Mouse (Mus musculus): ENCODE measurements around the gene Elf2. TPM values are rescaled to one million over a fixed set of nuclear protein-coding genes. Genes with fewer than 3 reads are reported as not detected.

Gene Elf2
- polyA plus RNA-seq, 1 experiment from 2014 or later = 21.8 TPM

DNA sequence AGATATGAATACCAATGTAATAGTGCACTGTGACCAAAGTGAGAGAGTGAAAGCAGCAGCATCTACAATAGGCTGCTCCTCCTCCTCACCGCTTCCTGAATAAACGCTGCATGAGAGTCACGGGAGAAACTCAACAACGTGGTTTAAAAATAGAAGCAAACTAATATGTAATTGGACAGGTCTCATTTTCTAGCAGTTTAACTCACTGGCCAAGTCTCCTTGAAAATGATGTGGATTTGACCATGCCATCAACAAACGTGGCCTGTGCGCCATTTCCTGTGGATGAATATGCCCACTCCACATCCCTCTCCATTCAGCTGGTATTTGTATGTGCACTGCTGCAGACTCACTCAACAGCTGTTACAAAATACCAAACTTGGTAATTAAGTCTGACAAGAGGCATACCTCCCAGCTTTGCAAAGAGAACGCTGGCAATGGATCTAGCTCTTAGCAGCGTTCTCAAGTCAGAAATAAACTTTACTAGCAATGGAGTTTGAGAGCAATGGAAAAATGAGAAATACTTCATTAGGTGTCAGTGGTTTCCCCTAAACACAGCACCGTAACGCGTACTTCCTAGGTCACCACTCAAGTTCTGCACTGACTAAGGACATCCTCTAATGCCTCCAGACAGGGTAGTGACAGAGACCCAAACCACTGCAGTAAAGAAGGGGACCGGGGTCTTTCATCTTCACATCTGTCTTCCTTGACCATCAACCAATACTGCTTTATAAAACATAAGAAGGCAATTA lies 70.2 kb downstream of the Elf2 start:
- H3K4me1 ChIP-seq = peaks cover 14% of the 10 kb centered on the region
- no peaks in the 10 kb centered on the region for H3K27me3 ChIP-seq (replicated peaks)
- ATAC-seq = no peak
- 69% methylated on average over 12 of the region's 12 CpGs for WGBS (ENCODE audit: insufficient replicate concordance)
- H3K27ac ChIP-seq = no peak overlapping the region
- no peak overlapping the region for H3K4me2 ChIP-seq
- no peak overlapping the region for H3K4me3 ChIP-seq
- no peak overlapping the region for H3K9ac ChIP-seq
- H3K9me3 ChIP-seq (replicated peaks) = no peaks in the 10 kb centered on the region
- peaks cover 28% of the 10 kb centered on the region for H3K36me3 ChIP-seq

DNA sequence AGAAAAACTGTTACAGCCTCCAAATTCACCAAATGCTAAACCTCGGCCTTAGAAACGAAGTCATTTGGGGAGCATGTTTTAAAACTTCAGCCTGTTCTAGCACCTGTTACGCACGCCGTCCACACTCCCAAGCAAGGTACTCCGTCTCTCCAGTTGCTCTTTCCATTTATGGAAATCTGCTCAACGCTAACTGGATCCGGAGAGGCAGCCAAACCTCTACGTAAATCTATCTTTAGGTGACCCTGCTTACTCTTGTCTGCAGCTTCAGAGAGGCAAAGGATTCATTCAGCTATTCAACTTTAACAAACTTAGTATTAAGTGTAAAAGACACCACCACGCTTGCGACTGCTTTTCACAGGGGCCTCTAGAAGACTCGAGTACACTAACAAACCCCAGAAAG lies 72.0 kb downstream of the Elf2 start:
- Histone ChIP-seq H3K9me3 (replicated peaks) (no peaks in the 10 kb centered on the region), H3K4me2 (no peak overlapping the region), H3K27ac (no peak overlapping the region), H3K4me1 (peaks cover 9% of the 10 kb centered on the region), H3K36me3 (peaks cover 44% of the 10 kb centered on the region), H3K9ac (no peak overlapping the region), H3K27me3 (replicated peaks) (no peaks in the 10 kb centered on the region), H3K4me3 (no peak overlapping the region)
- no peak for ATAC-seq
- 86% methylated on average over 12 of the region's 12 CpGs for WGBS (ENCODE audit: insufficient replicate concordance)

DNA sequence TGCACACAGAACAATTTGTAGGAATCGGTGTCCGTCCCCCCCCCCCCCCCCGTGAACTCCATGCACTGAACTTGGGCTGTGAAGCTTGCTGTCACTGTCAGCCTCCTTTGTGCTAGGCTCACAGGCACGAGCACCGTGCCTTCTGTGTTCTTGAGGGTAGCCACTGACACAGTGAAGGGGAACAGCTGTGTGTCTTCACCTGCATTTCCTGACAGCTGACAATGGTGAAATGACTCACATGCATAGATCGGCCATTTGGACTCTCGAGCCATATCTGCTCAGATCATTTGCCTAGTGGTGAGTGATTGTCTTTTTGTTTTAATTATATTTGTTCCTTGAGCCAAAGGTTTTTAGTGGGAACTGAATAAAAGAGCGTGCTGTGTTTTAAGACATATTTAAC lies 77.5 kb downstream of the Elf2 start:
- Histone ChIP-seq H3K4me3 (no peak overlapping the region), H3K9ac (no peak overlapping the region), H3K9me3 (replicated peaks) (no peaks in the 10 kb centered on the region), H3K27me3 (replicated peaks) (no peaks in the 10 kb centered on the region), H3K4me1 (no peaks in the 10 kb centered on the region), H3K36me3 (peaks cover 92% of the 10 kb centered on the region), H3K27ac (no peak overlapping the region), H3K4me2 (no peak overlapping the region)
- WGBS (ENCODE audit: insufficient replicate concordance) = 88% methylated on average over 8 of the region's 8 CpGs
- ATAC-seq = no peak

DNA sequence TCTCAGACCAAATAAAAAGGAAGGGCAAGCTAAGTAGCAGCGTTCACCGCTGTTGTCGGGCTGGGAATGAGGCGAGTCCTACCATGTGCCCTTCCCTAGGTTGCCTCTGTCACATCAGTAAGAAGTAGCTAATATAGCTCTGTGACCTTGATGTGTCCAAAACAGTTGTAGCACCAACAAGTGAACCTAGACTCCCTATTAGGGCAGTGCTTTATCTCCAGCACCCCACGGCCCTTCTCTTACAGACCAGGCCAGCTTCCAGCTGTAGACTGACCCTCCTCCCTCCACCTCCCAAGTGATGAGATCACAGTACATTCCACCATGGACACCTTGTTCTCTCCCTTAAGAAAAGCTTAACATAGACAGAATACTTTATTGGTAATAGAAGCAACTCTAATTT lies 82.4 kb downstream of the Elf2 start:
- Histone ChIP-seq H3K4me3 (no peak overlapping the region), H3K4me1 (no peaks in the 10 kb centered on the region), H3K27me3 (replicated peaks) (no peaks in the 10 kb centered on the region), H3K36me3 (peaks cover 98% of the 10 kb centered on the region), H3K27ac (no peak overlapping the region), H3K4me2 (no peak overlapping the region), H3K9me3 (replicated peaks) (no peaks in the 10 kb centered on the region), H3K9ac (no peak overlapping the region)
- ATAC-seq = no peak
- WGBS (ENCODE audit: insufficient replicate concordance) = 84% methylated on average over 5 of the region's 5 CpGs

DNA sequence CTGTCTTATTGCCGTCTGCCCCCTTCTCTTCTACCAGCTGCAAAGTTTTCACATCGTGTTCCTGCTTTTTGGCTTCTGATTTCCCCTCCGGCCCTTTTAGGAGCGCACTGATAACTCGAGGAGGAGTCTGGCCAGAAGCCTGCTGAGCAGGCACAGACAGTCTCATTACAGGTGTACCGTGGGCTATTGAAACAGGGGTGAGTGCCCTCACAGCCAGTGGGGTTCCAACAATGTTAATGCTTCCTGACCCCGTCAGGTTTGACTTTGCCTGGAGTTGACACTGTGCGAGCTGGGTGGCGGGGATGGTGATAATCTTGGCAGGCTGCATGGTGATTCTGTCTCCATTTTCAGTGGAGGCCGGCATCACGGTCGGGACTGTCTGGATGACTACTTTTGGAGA lies 84.0 kb downstream of the Elf2 start:
- 88% methylated on average over 12 of the region's 12 CpGs for WGBS (ENCODE audit: insufficient replicate concordance)
- Histone ChIP-seq H3K9ac (no peak overlapping the region), H3K27ac (no peak overlapping the region), H3K4me3 (no peak overlapping the region), H3K36me3 (peaks cover 98% of the 10 kb centered on the region), H3K27me3 (replicated peaks) (no peaks in the 10 kb centered on the region), H3K9me3 (replicated peaks) (no peaks in the 10 kb centered on the region), H3K4me2 (no peak overlapping the region), H3K4me1 (no peaks in the 10 kb centered on the region)
- no peak for ATAC-seq

DNA sequence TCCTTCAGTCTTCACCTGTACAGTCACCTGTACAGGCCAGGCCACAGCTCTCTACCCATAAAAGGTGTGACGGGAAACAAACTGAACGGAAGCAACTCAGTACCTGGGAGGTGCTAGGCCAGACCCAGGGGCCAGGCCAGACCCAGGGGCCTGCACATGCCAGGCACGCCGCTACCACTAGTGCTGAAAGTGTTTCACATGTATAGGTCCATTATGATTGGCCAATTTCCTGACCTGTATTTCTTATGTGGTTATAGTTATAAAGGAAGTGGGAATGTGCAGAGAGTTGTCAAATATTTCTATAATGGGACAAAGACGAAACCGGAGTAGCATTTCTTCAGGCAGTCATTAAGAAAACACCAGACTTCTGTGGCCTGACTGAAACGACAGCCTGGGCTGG lies 85.7 kb downstream of the Elf2 start:
- 82% methylated on average over 7 of the region's 7 CpGs for WGBS (ENCODE audit: insufficient replicate concordance)
- no peak for ATAC-seq
- H3K9ac ChIP-seq = no peak overlapping the region

DNA sequence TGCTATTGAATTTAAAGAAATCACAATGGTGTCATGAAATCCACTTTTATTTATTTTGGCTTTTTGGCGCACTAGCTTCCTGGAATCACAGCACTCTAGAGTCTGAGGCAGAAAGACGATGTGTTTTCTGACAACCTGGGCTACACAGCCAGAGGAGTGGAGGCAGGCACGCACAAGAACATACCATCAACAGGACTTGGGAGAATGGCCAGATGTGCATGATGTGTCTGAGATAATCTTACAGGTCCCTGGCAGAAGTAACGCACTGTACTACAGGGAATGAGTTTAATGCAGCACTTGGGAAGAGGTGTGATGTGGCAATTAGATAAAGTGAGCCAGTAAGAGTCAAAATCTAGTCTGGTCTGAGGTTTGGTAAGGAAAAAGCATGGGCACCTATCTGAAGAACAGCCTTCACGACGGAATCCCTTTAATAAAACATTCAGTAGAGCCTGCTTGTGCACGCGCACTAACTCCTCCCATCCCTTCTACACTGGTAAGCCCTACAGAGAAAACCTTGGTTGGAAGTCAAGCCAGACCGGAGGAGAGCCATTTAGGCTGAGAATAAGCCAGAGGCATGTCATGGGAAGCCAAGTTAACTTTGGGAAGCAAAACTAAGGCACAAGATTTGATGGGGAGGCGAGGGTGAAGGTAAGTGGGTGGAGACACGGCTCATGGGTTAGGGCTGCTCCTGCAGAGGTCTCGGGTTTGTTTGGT lies 87.6 kb downstream of the Elf2 start:
- no peak overlapping the region for H3K9ac ChIP-seq

More for the DNA sequence above, 85.7 kb downstream of the Elf2 start:
- no peaks in the 10 kb centered on the region for H3K9me3 ChIP-seq (replicated peaks)
- no peak overlapping the region for H3K27ac ChIP-seq
- no peaks in the 10 kb centered on the region for H3K27me3 ChIP-seq (replicated peaks)
- no peak overlapping the region for H3K4me3 ChIP-seq
- H3K36me3 ChIP-seq = peaks cover 97% of the 10 kb centered on the region
- H3K4me1 ChIP-seq = no peaks in the 10 kb centered on the region
- H3K4me2 ChIP-seq = no peak overlapping the region

DNA sequence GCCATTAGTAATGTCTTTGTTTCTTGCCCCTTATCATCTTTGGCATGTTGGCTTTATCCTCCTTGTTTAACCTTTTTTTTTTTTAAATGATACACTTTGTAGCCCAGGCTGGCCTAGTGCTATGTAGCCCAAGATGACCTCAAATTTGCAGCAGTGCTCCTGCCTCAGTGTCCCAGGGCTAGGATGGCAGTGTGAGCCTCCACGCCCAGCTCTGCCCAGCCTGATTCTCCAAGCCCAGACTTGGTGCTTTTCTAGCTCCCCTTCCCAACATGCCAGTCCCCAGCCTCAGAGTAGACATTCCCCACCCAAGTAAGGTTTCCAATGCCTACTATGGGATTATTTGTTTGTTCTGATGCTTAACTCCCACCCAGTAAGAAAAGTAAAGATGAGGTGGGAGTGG lies 88.2 kb downstream of the Elf2 start:
- H3K27ac ChIP-seq = no peak overlapping the region
- no peak overlapping the region for H3K9ac ChIP-seq
- no peak for ATAC-seq
- no peak overlapping the region for H3K4me3 ChIP-seq
- no peak overlapping the region for H3K4me2 ChIP-seq
- H3K4me1 ChIP-seq = no peaks in the 10 kb centered on the region
- no peaks in the 10 kb centered on the region for H3K9me3 ChIP-seq (replicated peaks)
- H3K36me3 ChIP-seq = peaks cover 98% of the 10 kb centered on the region
- H3K27me3 ChIP-seq (replicated peaks) = no peaks in the 10 kb centered on the region
- WGBS (ENCODE audit: insufficient replicate concordance) = 87% methylated on average over 1 of the region's 1 CpGs

More for the DNA sequence above, 87.6 kb downstream of the Elf2 start:
- H3K27ac ChIP-seq = no peak overlapping the region
- WGBS (ENCODE audit: insufficient replicate concordance) = 84% methylated on average over 12 of the region's 12 CpGs
- no peak for ATAC-seq
- no peaks in the 10 kb centered on the region for H3K27me3 ChIP-seq (replicated peaks)
- H3K36me3 ChIP-seq = peaks cover 98% of the 10 kb centered on the region
- H3K4me2 ChIP-seq = no peak overlapping the region
- H3K4me1 ChIP-seq = no peaks in the 10 kb centered on the region
- no peaks in the 10 kb centered on the region for H3K9me3 ChIP-seq (replicated peaks)
- H3K4me3 ChIP-seq = no peak overlapping the region

DNA sequence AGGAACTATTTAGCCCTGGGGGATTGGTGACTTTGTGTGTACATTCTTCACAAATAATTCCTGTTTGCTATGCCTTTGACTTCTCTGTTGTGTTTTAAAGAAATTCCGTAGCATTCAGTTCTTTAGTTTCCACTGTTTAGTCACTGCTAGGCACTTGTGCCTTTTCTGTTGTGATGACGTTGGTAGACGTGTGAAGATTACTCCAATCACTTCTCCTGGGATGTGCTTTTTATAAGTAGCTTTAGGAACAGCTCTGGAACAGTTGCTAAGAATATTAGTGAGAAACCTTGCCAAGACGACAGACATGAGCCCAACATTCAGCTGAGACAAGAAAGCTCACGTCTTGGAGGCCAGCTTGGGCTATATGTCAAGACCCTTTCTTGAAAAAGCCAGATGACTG lies 89.4 kb downstream of the Elf2 start:
- Histone ChIP-seq H3K9me3 (replicated peaks) (no peaks in the 10 kb centered on the region), H3K36me3 (peaks cover 98% of the 10 kb centered on the region), H3K4me3 (no peak overlapping the region), H3K27me3 (replicated peaks) (no peaks in the 10 kb centered on the region), H3K4me1 (no peaks in the 10 kb centered on the region), H3K4me2 (no peak overlapping the region), H3K27ac (no peak overlapping the region), H3K9ac (no peak overlapping the region)
- no peak for ATAC-seq
- WGBS (ENCODE audit: insufficient replicate concordance) = 83% methylated on average over 5 of the region's 5 CpGs

DNA sequence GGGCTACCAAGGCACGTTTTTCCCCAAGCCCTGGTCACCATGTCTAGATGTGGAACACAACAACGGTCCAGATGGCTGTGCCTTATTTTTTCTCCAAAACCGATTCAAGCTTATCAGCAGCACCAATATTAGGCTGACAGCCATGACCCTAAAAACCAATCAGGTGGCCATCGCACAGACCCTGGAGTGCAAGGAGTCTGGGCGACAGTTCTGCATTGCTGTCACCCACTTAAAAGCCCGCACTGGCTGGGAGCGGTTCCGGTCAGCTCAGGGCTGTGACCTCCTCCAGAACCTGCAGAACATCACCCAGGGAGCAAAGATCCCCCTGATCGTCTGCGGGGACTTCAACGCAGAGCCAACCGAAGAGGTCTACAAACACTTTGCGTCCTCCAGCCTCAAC lies 90.6 kb downstream of the Elf2 start:
- Histone ChIP-seq H3K36me3 (peaks cover 97% of the 10 kb centered on the region), H3K9ac (no peak overlapping the region), H3K4me3 (no peak overlapping the region), H3K4me1 (no peaks in the 10 kb centered on the region), H3K9me3 (replicated peaks) (no peaks in the 10 kb centered on the region), H3K27ac (no peak overlapping the region), H3K4me2 (no peak overlapping the region), H3K27me3 (replicated peaks) (no peaks in the 10 kb centered on the region)
- WGBS (ENCODE audit: insufficient replicate concordance) = 90% methylated on average over 13 of the region's 13 CpGs
- ATAC-seq = no peak

DNA sequence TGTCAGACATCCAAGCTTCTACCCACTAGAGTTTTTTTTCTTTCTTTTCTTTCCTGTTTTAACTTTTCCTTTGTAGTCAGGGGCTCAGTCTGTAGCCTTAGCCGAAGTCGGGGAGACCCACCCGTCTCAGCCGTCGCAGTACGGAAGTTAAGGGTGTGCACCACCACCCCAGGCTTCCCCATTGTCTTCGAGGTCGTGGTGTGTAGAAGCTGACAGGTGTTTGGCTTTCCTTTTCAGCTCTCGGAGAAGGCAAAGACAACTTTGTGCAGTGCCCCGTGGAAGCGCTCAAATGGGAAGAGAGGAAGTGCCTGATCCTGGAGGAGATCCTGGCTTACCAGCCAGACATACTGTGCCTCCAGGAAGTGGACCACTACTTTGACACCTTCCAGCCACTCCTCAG lies 91.0 kb downstream of the Elf2 start:
- no peak overlapping the region for H3K4me2 ChIP-seq
- H3K4me3 ChIP-seq = no peak overlapping the region
- H3K9me3 ChIP-seq (replicated peaks) = no peaks in the 10 kb centered on the region
- H3K9ac ChIP-seq = no peak overlapping the region
- no peaks in the 10 kb centered on the region for H3K4me1 ChIP-seq
- WGBS (ENCODE audit: insufficient replicate concordance) = 86% methylated on average over 11 of the region's 11 CpGs
- no peaks in the 10 kb centered on the region for H3K27me3 ChIP-seq (replicated peaks)
- H3K27ac ChIP-seq = no peak overlapping the region
- no peak for ATAC-seq
- peaks cover 92% of the 10 kb centered on the region for H3K36me3 ChIP-seq

DNA sequence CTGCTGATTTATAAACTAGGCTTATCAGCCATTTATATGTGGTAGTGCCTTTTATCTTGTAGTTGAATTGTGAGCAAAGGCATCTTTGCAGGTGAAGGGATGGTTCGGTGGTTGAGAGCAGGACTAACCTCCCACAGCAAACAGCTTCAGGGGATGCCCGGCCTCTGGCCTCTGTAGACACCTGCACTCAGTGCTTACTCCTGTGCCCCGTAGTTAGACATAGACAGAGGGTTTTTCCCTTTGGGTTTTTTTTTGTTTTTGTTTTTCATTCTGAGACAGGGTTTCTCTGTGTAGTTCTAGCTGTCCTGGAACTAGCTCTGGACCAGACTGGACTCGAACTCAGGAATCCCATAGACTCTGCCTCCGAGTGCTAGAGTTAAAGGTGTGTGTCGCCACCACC lies 91.9 kb downstream of the Elf2 start:
- Histone ChIP-seq H3K4me2 (no peak overlapping the region), H3K4me3 (no peak overlapping the region), H3K9me3 (replicated peaks) (no peaks in the 10 kb centered on the region), H3K4me1 (no peaks in the 10 kb centered on the region), H3K27ac (no peak overlapping the region), H3K36me3 (peaks cover 84% of the 10 kb centered on the region), H3K9ac (no peak overlapping the region), H3K27me3 (replicated peaks) (no peaks in the 10 kb centered on the region)
- ATAC-seq = no peak
- 90% methylated on average over 6 of the region's 6 CpGs for WGBS (ENCODE audit: insufficient replicate concordance)
